Mouse (Mus musculus) gonadal fat pad, adult 2 months (tissue): Measurements from ENCODE around the gene Ipo8. TPM values are rescaled to one million over a fixed set of nuclear protein-coding genes. Genes with fewer than 3 reads are reported as not detected.

Experiments
- DNase-seq: peaks from one replicate; pipeline ENCODE4 v3.0.0-alpha.2; 2012; ENCODE audit warnings: low read depth
- polyA plus RNA-seq: library from polyadenylated mRNA; depleted of rRNA; stranded (reverse); fragments of >200 nt; gene quantifications from 2 replicates; pipeline ENCODE4 v1.2.3, GENCODE M21; 2012; rRNA removed

Ipo8 gene
- polyA plus RNA-seq, result 11.0 and 13.5 TPM in 2 replicates

- peak; percentile 63 for DNase-seq
Measured at GRCm38 (mm10) chr6:148830748-148831727, at the start of gene Ipo8. TSS of gene Ipo8 (minus strand) at chr6:148831467.

- no peak for DNase-seq
Measured at GRCm38 (mm10) chr6:148873911-148874310, 42.6 kb upstream of the Ipo8 start.

GRCm38 (mm10) chr6:148845629-148846028 is 14.4 kb upstream of the Ipo8 start:
- no peak for DNase-seq

GRCm38 (mm10) chr6:148841760-148842159 is 10.5 kb upstream of the Ipo8 start:
- DNase-seq, result no peak

- DNase-seq, result no peak
Measured at GRCm38 (mm10) chr6:148838460-148838859, 7.2 kb upstream of the Ipo8 start.

GRCm38 (mm10) chr6:148831728-148832121 is 458 bp upstream of the Ipo8 start:
- no peak for DNase-seq

- DNase-seq, result no peak
Measured at GRCm38 (mm10) chr6:148830355-148830747, 916 bp downstream of the Ipo8 start.

- no peak for DNase-seq
Measured at GRCm38 (mm10) chr6:148826119-148826518, 5.1 kb downstream of the Ipo8 start.

- DNase-seq, result no peak
Measured at GRCm38 (mm10) chr6:148818624-148819343, 12.5 kb downstream of the Ipo8 start.

GRCm38 (mm10) chr6:148816751-148817150 is 14.5 kb downstream of the Ipo8 start:
- no peak for DNase-seq

- no peak for DNase-seq
Measured at GRCm38 (mm10) chr6:148811117-148811516, 20.1 kb downstream of the Ipo8 start.

- DNase-seq, result no peak
Measured at GRCm38 (mm10) chr6:148799773-148800172, 31.5 kb downstream of the Ipo8 start.

GRCm38 (mm10) chr6:148795145-148795544 is 36.1 kb downstream of the Ipo8 start:
- no peak for DNase-seq

GRCm38 (mm10) chr6:148789010-148789673 is 42.1 kb downstream of the Ipo8 start:
- no peak for DNase-seq

GRCm38 (mm10) chr6:148786186-148786585 is 45.1 kb downstream of the Ipo8 start:
- DNase-seq, result no peak

- no peak for DNase-seq
Measured at GRCm38 (mm10) chr6:148784418-148784817, 46.8 kb downstream of the Ipo8 start.

- no peak for DNase-seq
Measured at GRCm38 (mm10) chr6:148776236-148776635, 55.0 kb downstream of the Ipo8 start.

- DNase-seq, result no peak
Measured at GRCm38 (mm10) chr6:148771423-148771822, 59.8 kb downstream of the Ipo8 start.

- DNase-seq, result no peak
Measured at GRCm38 (mm10) chr6:148768419-148768818, 62.8 kb downstream of the Ipo8 start.

- no peak for DNase-seq
Measured at GRCm38 (mm10) chr6:148767228-148767627, 64.0 kb downstream of the Ipo8 start.

- no peak for DNase-seq
Measured at GRCm38 (mm10) chr6:148761967-148762712, 69.1 kb downstream of the Ipo8 start.
